Mouse (Mus musculus) activated CD4-positive, CD25-positive, alpha-beta regulatory T cell, adult 4 months (primary cell): ENCODE data around the gene Agpat2. TPM values are rescaled to one million over a fixed set of nuclear protein-coding genes. Genes with fewer than 3 reads are reported as not detected.
A peak's percentile ranks its signal among the peaks of the same experiment; 100 is the strongest.

Source experiments
- ATAC-seq: one replicate; pipeline ENCODE4 v1.8.0; 2017
- polyA plus RNA-seq, 2 experiments: library from polyadenylated mRNA; unstranded; fragments of 100-300 nt; shearing (Covaris generic); gene quantifications; one replicate each; pipeline ENCODE4 v1.2.1; 2017

Gene Agpat2
- polyA plus RNA-seq, 2 experiments from 2014 or later: 8.2 to 11.0 TPM

- ATAC-seq: no peak
Observed at GRCm38 (mm10) chr2:26625419-26625818, 21.2 kb upstream of the Agpat2 start.

GRCm38 (mm10) chr2:26622984-26623383 lies 18.8 kb upstream of the Agpat2 start:
- peak; percentile 72 for ATAC-seq

GRCm38 (mm10) chr2:26621246-26621645 lies 17.0 kb upstream of the Agpat2 start:
- no peak for ATAC-seq

- ATAC-seq: no peak
Observed at GRCm38 (mm10) chr2:26617928-26618327, 13.7 kb upstream of the Agpat2 start.

- no peak for ATAC-seq
Observed at GRCm38 (mm10) chr2:26617331-26617730, 13.1 kb upstream of the Agpat2 start.

GRCm38 (mm10) chr2:26615459-26616124 lies 11.4 kb upstream of the Agpat2 start:
- ATAC-seq: no peak

GRCm38 (mm10) chr2:26614903-26615302 lies 10.7 kb upstream of the Agpat2 start:
- no peak for ATAC-seq

GRCm38 (mm10) chr2:26611896-26612295 lies 7.7 kb upstream of the Agpat2 start:
- no peak for ATAC-seq

- no peak for ATAC-seq
Observed at GRCm38 (mm10) chr2:26611054-26611453, 6.8 kb upstream of the Agpat2 start.

GRCm38 (mm10) chr2:26610526-26610925 lies 6.3 kb upstream of the Agpat2 start:
- ATAC-seq: no peak

- ATAC-seq: no peak
Observed at GRCm38 (mm10) chr2:26609261-26609661, 5.0 kb upstream of the Agpat2 start.

GRCm38 (mm10) chr2:26608781-26609180 lies 4.6 kb upstream of the Agpat2 start:
- ATAC-seq: no peak

GRCm38 (mm10) chr2:26607056-26607910 lies 3.1 kb upstream of the Agpat2 start:
- ATAC-seq: no peak

- ATAC-seq: no peak
Observed at GRCm38 (mm10) chr2:26606579-26606978, 2.4 kb upstream of the Agpat2 start.

- no peak for ATAC-seq
Observed at GRCm38 (mm10) chr2:26605331-26605730, 1.1 kb upstream of the Agpat2 start.

GRCm38 (mm10) chr2:26603159-26603558 lies 1.1 kb downstream of the Agpat2 start:
- ATAC-seq: no peak

- ATAC-seq: no peak
Observed at GRCm38 (mm10) chr2:26602631-26603030, 1.6 kb downstream of the Agpat2 start.

GRCm38 (mm10) chr2:26601595-26601994 lies 2.6 kb downstream of the Agpat2 start:
- no peak for ATAC-seq

GRCm38 (mm10) chr2:26600664-26601063 lies 3.6 kb downstream of the Agpat2 start:
- no peak for ATAC-seq

- ATAC-seq: no peak
Observed at GRCm38 (mm10) chr2:26599965-26600364, 4.3 kb downstream of the Agpat2 start.

GRCm38 (mm10) chr2:26598462-26598861 lies 5.8 kb downstream of the Agpat2 start:
- ATAC-seq: no peak

GRCm38 (mm10) chr2:26597810-26598209 lies 6.4 kb downstream of the Agpat2 start:
- ATAC-seq: no peak

GRCm38 (mm10) chr2:26596898-26597297 lies 7.3 kb downstream of the Agpat2 start:
- ATAC-seq: no peak
